ENCODE assay signal across 27 mouse cellular contexts in genomic region chr19:59837628-59838027, GRCm38 (mm10).
"Had no signal": no experiment of that assay in that cellular context is flagged by ENCODE, and none has a peak within 500 bp of the region (broad histone marks: within the 10 kb centered on the region; RNA-seq: fewer than 3 reads in every experiment).

No protein-coding gene starts in this region.

- H3K9me3 ChIP-seq: heart, embryonic 13.5 days; heart, embryonic 15.5 days; hindbrain, embryonic 13.5 days; hindbrain, embryonic 15.5 days; kidney, embryonic 15.5 days; limb, embryonic 10.5 days; limb, embryonic 12.5 days; liver, embryonic 13.5 days had no signal

- H3K4me1 ChIP-seq: heart, embryonic 13.5 days; heart, embryonic 15.5 days; hindbrain, embryonic 13.5 days; hindbrain, embryonic 15.5 days; kidney, embryonic 15.5 days; limb, embryonic 10.5 days; limb, embryonic 12.5 days; liver, embryonic 13.5 days had no signal

- H3K36me3 ChIP-seq: heart, embryonic 13.5 days; heart, embryonic 15.5 days; hindbrain, embryonic 13.5 days; hindbrain, embryonic 15.5 days; kidney, embryonic 15.5 days; limb, embryonic 10.5 days; limb, embryonic 12.5 days; liver, embryonic 13.5 days had no signal

- H3K4me3 ChIP-seq: heart, adult 2 months; heart, embryonic 13.5 days; heart, embryonic 15.5 days; hindbrain, embryonic 13.5 days; hindbrain, embryonic 15.5 days; kidney, embryonic 15.5 days; layer of hippocampus, adult 2 months; left cerebral cortex, adult 2 months; limb, embryonic 10.5 days; limb, embryonic 12.5 days; liver, embryonic 13.5 days had no signal

- H3K9ac ChIP-seq: heart, embryonic 13.5 days; heart, embryonic 15.5 days; hindbrain, embryonic 13.5 days; hindbrain, embryonic 15.5 days; kidney, embryonic 15.5 days; limb, embryonic 12.5 days; liver, embryonic 13.5 days had no signal

- H3K27me3 ChIP-seq: heart, embryonic 13.5 days; heart, embryonic 15.5 days; hindbrain, embryonic 13.5 days; hindbrain, embryonic 15.5 days; kidney, embryonic 15.5 days; limb, embryonic 12.5 days; liver, embryonic 13.5 days had no signal

- H3K4me2 ChIP-seq: heart, embryonic 11.5 days; heart, embryonic 13.5 days; heart, embryonic 15.5 days; hindbrain, embryonic 13.5 days; hindbrain, embryonic 15.5 days; kidney, embryonic 15.5 days; limb, embryonic 12.5 days; liver, embryonic 11.5 days; liver, embryonic 13.5 days had no signal

- H3K27ac ChIP-seq: heart, adult 2 months; heart, embryonic 13.5 days; heart, embryonic 15.5 days; hindbrain, embryonic 13.5 days; hindbrain, embryonic 15.5 days; hindbrain, postnatal 0 days; kidney, embryonic 15.5 days; layer of hippocampus, adult 2 months; left cerebral cortex, adult 2 months; limb, embryonic 10.5 days; limb, embryonic 12.5 days; liver, embryonic 13.5 days had no signal

- DNase-seq: gastrocnemius, postnatal 14 days; gastrocnemius, postnatal 36 days; heart, adult 11 months; heart, adult 2 months; heart, postnatal 14 days; heart, postnatal 36 days; kidney, adult 11 months; kidney, adult 2 months; kidney, adult 9 months; kidney, postnatal 10 days; kidney, postnatal 25 days; kidney, postnatal 4 days; liver; liver, embryonic 13.5 days had no signal

- ATAC-seq: hindbrain, postnatal 0 days; intestine, embryonic 16.5 days had no signal
